Comparison of ENCODE assay signal across 17 mouse cellular contexts in genomic region chr1:163608429-163608828, GRCm38 (mm10).
DNase-seq lines count a peak whose midpoint lies in the region; ATAC-seq and TF ChIP-seq lines count a peak whose summit lies in the region.
"Had no signal": no experiment of that assay in that cellular context is flagged by ENCODE, and none has a peak within 500 bp of the region (broad histone marks: within the 10 kb centered on the region; RNA-seq: fewer than 3 reads in every experiment).

No protein-coding gene starts in this region.

- no peak overlapping the region for H3K4me3 ChIP-seq in embryonic fibroblast, embryonic 13.5 days (ENCODE audit: insufficient read depth, low read length)
- H3K4me3 ChIP-seq: embryonic facial prominence, embryonic 12.5 days; forebrain, embryonic 13.5 days; forebrain, embryonic 15.5 days had no signal

- TF ChIP-seq POLR2A in embryonic fibroblast, embryonic 13.5 days (IDR thresholded peaks at IDR 0.05; ENCODE audit: low read depth, low read length) = no peak

- 0 out of 2 replicates have a peak, but pooled peaks cover 6% of the 10 kb centered on the region for H3K4me1 ChIP-seq in embryonic fibroblast, embryonic 13.5 days (ENCODE audit: control insufficient read depth, insufficient read depth, low read length)
- H3K4me1 ChIP-seq: forebrain, embryonic 13.5 days; forebrain, embryonic 15.5 days had no signal

- TF ChIP-seq CTCF in embryonic fibroblast, embryonic 13.5 days (IDR thresholded peaks at IDR 0.05; ENCODE audit: borderline replicate concordance, insufficient read depth, low read length) = no peak

- peak; percentile 82 for ATAC-seq in frontal cortex, adult (ENCODE audit: low TSS enrichment)
- ATAC-seq: forebrain, embryonic 13.5 days; forebrain, embryonic 15.5 days; forebrain, postnatal 0 days had no signal

- no peak for DNase-seq in frontal cortex, postnatal 36 days (ENCODE audit: low spot score in 2 of 2)
- DNase-seq in right cerebral cortex, adult 18-20 months = peak; percentile 8
- DNase-seq in right cerebral cortex, postnatal 14 days = no peak
- DNase-seq in cerebellum, adult 11 months = no peak
- no peak for DNase-seq in heart, adult 8-10 months (ENCODE audit: low spot score)
- DNase-seq: adrenal gland, postnatal 25 days; cerebellum, adult 18-20 months; cerebellum, adult 8-10 months; cerebellum, adult 9-11 months; cerebellum, postnatal 36 days; embryo, embryonic 11 days; forebrain, postnatal 0 days had no signal

- 0 out of 2 replicates have a peak overlapping the region, but pooled peaks have one; percentile 45 for H3K27ac ChIP-seq in embryonic fibroblast, embryonic 13.5 days (ENCODE audit: insufficient read depth, low read length)
- H3K27ac ChIP-seq: embryonic facial prominence, embryonic 12.5 days; forebrain, embryonic 13.5 days; forebrain, embryonic 15.5 days had no signal
